Mouse (Mus musculus) heart, adult 2 months (tissue): Measurements from ENCODE around the gene Gpatch2. TPM values are rescaled to one million over a fixed set of nuclear protein-coding genes. Genes with fewer than 3 reads are reported as not detected.

ENCODE experiments used
- DNase-seq, 2 experiments: peaks; one replicate each; pipeline ENCODE4 v3.0.0; 2021
- H3K27ac ChIP-seq: fragments of 200-600 bp; 2 replicates; pipeline ENCODE4 v1.8.1; 2022
- H3K27me3 ChIP-seq: fragments of 200-500 bp; 2 replicates; pipeline ENCODE4 v1.6.1; 2012; ENCODE audit warnings: mild to moderate bottlenecking, low read length, inconsistent platforms, mixed read lengths; ENCODE audit not compliant: control insufficient read depth, insufficient read depth
- H3K36me3 ChIP-seq: fragments of 200-500 bp; 2 replicates; pipeline ENCODE4 v1.6.1; 2012; ENCODE audit warnings: low read length, inconsistent platforms; ENCODE audit not compliant: control insufficient read depth, insufficient read depth
- H3K4me1 ChIP-seq: fragments of 200-500 bp; 2 replicates; pipeline ENCODE4 v1.6.1; 2011; ENCODE audit warnings: low read length; ENCODE audit not compliant: control insufficient read depth, insufficient read depth
- H3K4me3 ChIP-seq: fragments of 200-600 bp; 2 replicates; pipeline ENCODE4 v1.8.1; 2022
- H3K79me2 ChIP-seq: fragments of 200-500 bp; replicated peaks from 2 replicates; pipeline ENCODE4 v1.6.1; 2012; ENCODE audit warnings: mild to moderate bottlenecking, inconsistent platforms, low read length, moderate library complexity, mixed read lengths; ENCODE audit not compliant: control insufficient read depth, insufficient read depth
- H3K9ac ChIP-seq: fragments of 200-500 bp; 2 replicates; pipeline ENCODE4 v1.6.1; 2012; ENCODE audit warnings: low read depth, mild to moderate bottlenecking, control low read depth, inconsistent platforms, low read length, mixed read lengths
- CTCF ChIP-seq: fragments of 200-600 bp; IDR thresholded peaks from 2 replicates; pipeline ENCODE4 v1.8.1; 2022; ENCODE audit warnings: antibody characterized with exemption, mild to moderate bottlenecking, moderate library complexity
- EP300 ChIP-seq: fragments of 200-500 bp; IDR thresholded peaks from 2 replicates; pipeline ENCODE4 v1.6.1; 2011; ENCODE audit warnings: low read depth, low read length, control low read depth; ENCODE audit not compliant: insufficient read depth
- POLR2A ChIP-seq: fragments of 200-500 bp; IDR thresholded peaks from 2 replicates; pipeline ENCODE4 v1.6.1; 2011; ENCODE audit warnings: mild to moderate bottlenecking, low read depth, low read length, control low read depth; ENCODE audit not compliant: insufficient read depth
- WGBS: fragments of 180-500 bp; shearing (Covaris S2); methylation state at CpG from one replicate; pipeline ENCODE4 v1.1.7; 2018; 5-methylcytosine and 5-hydroxymethylcytosine counted together
- intact Hi-C: fragments of 180-260 bp; cut with DNase I; formaldehyde crosslinking; loops from one replicate; pipeline ENCODE4 v1.15.1; 2025
- polyA plus RNA-seq: library from polyadenylated mRNA; depleted of rRNA; stranded (reverse); fragments of >200 nt; gene quantifications from 2 replicates; pipeline ENCODE4 v1.2.3, GENCODE M21; 2012
- total RNA-seq, 2 experiments: library from RNA; stranded (reverse); gene quantifications; 2 replicates each; pipeline ENCODE4 v1.2.3; 2021

Gene Gpatch2
- total and polyA plus RNA-seq, 3 experiments = 5.9 to 10.5 (median 10.1) TPM

- Histone ChIP-seq H3K9ac (no peak overlapping the region), H3K36me3 (no peaks in the 10 kb centered on the region), H3K4me3 (no peak overlapping the region), H3K27me3 (no peaks in the 10 kb centered on the region), H3K27ac (no peak overlapping the region), H3K79me2 (no peaks in the 10 kb centered on the region), H3K4me1 (no peaks in the 10 kb centered on the region)
- no peak for TF ChIP-seq EP300
- intact Hi-C loops = no loop called here
- 72% methylated on average over 5 of the region's 5 CpGs for WGBS
- DNase-seq = no peak
Measured at GRCm38 (mm10) chr1:187300626-187301025, 85.3 kb downstream of the Gpatch2 start.

- H3K27me3 ChIP-seq = no peaks in the 10 kb centered on the region
- intact Hi-C loops = no loop called here
- no peak overlapping the region for H3K4me3 ChIP-seq
- no peak overlapping the region for H3K9ac ChIP-seq
- H3K36me3 ChIP-seq = no peaks in the 10 kb centered on the region
- WGBS = 76% methylated on average over 10 of the region's 10 CpGs
- no peaks in the 10 kb centered on the region for H3K79me2 ChIP-seq
- TF ChIP-seq CTCF (no peak), POLR2A (no peak), EP300 (no peak)
- DNase-seq = no peak
- no peaks in the 10 kb centered on the region for H3K4me1 ChIP-seq
- no peak overlapping the region for H3K27ac ChIP-seq
Measured at GRCm38 (mm10) chr1:187303221-187303620, 87.9 kb downstream of the Gpatch2 start.

- H3K27ac ChIP-seq = no peak overlapping the region
- H3K9ac ChIP-seq = no peak overlapping the region
- H3K27me3 ChIP-seq = no peaks in the 10 kb centered on the region
- 73% methylated on average over 4 of the region's 4 CpGs for WGBS
- no peaks in the 10 kb centered on the region for H3K36me3 ChIP-seq
- no peak for TF ChIP-seq EP300
- no peak for DNase-seq
- H3K4me3 ChIP-seq = no peak overlapping the region
- no peaks in the 10 kb centered on the region for H3K4me1 ChIP-seq
- H3K79me2 ChIP-seq = no peaks in the 10 kb centered on the region
- intact Hi-C loops = no loop called here
Measured at GRCm38 (mm10) chr1:187307335-187307734, 92.0 kb downstream of the Gpatch2 start.

- Histone ChIP-seq H3K36me3 (no peaks in the 10 kb centered on the region), H3K4me1 (no peaks in the 10 kb centered on the region; the same call in 1 of the 2 replicates), H3K4me3 (no peak overlapping the region), H3K27ac (no peak overlapping the region), H3K27me3 (no peaks in the 10 kb centered on the region), H3K79me2 (no peaks in the 10 kb centered on the region), H3K9ac (no peak overlapping the region)
- DNase-seq = no peak
- intact Hi-C loops = no loop called here
- 84% methylated on average over 2 of the region's 2 CpGs for WGBS
- TF ChIP-seq POLR2A (no peak), CTCF (no peak), EP300 (no peak)
Measured at GRCm38 (mm10) chr1:187308523-187308922, 93.2 kb downstream of the Gpatch2 start.

GRCm38 (mm10) chr1:187311122-187311521 is 95.8 kb downstream of the Gpatch2 start:
- TF ChIP-seq CTCF (no peak), EP300 (no peak), POLR2A (no peak)
- WGBS = 82% methylated on average over 6 of the region's 6 CpGs
- DNase-seq = no peak
- intact Hi-C loops = no loop called here
- Histone ChIP-seq H3K27me3 (no peaks in the 10 kb centered on the region), H3K36me3 (no peaks in the 10 kb centered on the region), H3K79me2 (no peaks in the 10 kb centered on the region), H3K4me1 (no peaks in the 10 kb centered on the region; the same call in 1 of the 2 replicates), H3K9ac (no peak overlapping the region), H3K27ac (no peak overlapping the region), H3K4me3 (no peak overlapping the region)

GRCm38 (mm10) chr1:187313323-187313722 is 98.0 kb downstream of the Gpatch2 start:
- Histone ChIP-seq H3K27me3 (no peaks in the 10 kb centered on the region), H3K79me2 (no peaks in the 10 kb centered on the region), H3K4me3 (no peak overlapping the region), H3K36me3 (no peaks in the 10 kb centered on the region), H3K4me1 (no peaks in the 10 kb centered on the region; the same call in 1 of the 2 replicates), H3K9ac (no peak overlapping the region), H3K27ac (no peak overlapping the region)
- no peak for DNase-seq
- TF ChIP-seq POLR2A = no peak
- TF ChIP-seq CTCF = no peak
- no peak for TF ChIP-seq EP300
- WGBS = 63% methylated on average over 1 of the region's 1 CpGs
- intact Hi-C loops = no loop called here

- WGBS = 89% methylated on average over 5 of the region's 5 CpGs
- no peaks in the 10 kb centered on the region for H3K36me3 ChIP-seq
- intact Hi-C loops = no loop called here
Measured at GRCm38 (mm10) chr1:187313763-187314162, 98.5 kb downstream of the Gpatch2 start.

More at GRCm38 (mm10) chr1:187313763-187314162, 98.5 kb downstream of the Gpatch2 start:
- DNase-seq = no peak
- Histone ChIP-seq H3K4me3 (no peak overlapping the region), H3K4me1 (no peaks in the 10 kb centered on the region; the same call in 1 of the 2 replicates), H3K27me3 (no peaks in the 10 kb centered on the region), H3K79me2 (no peaks in the 10 kb centered on the region), H3K27ac (no peak overlapping the region), H3K9ac (no peak overlapping the region)
- TF ChIP-seq POLR2A = no peak
- no peak for TF ChIP-seq CTCF
- TF ChIP-seq EP300 = no peak
